Mouse (Mus musculus): Measurements from ENCODE around the gene Pdrg1.

Gene Pdrg1

DNA sequence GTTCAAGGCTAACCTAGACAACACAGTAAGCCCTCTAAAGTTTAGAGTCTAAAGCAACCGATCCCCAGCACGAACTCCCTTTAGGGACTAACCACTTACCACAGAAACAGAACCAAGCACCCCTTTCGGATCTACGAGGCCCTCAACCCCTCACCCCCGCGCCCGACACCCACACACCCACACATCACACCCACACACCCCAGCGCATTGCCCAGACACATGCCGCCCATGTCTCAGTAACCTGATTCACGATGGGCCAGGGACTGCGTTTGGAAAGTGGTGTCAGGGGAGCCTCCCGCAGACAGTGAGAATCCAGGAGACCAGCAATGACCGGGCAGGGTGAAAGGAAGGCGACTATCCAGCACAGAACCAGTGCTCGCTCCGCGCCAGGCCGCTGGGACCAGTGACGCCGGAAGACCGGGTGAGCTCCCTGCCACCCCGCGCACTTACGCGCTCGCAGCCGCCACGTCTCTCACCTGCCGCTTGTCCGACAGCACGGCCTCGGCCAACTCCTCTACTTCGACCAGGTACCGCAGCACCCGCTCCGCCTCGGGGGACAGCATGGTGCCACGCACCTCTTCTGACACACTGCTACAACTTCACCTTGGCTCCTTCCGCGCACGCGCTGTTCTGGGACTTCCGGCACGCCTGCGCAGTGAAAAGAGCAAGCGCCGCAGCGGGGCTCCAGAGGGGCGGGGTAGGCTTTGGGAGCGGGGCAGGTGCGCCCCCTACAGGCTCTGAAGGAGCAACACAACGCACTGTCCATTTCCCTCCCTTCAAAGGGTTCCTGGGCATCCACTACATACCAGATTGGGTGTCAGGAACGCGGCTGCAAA, at the start of gene Pdrg1:
Pdrg1 (minus strand) TSS at position 670 of the 836 bp plus-strand sequence.
- CTCF ChIA-PET, result interaction anchor here (0.6 kb wide), 1 partner anchor 91 kb away, joined by 4 read pairs; no protein-coding TSS in a partner anchor

DNA sequence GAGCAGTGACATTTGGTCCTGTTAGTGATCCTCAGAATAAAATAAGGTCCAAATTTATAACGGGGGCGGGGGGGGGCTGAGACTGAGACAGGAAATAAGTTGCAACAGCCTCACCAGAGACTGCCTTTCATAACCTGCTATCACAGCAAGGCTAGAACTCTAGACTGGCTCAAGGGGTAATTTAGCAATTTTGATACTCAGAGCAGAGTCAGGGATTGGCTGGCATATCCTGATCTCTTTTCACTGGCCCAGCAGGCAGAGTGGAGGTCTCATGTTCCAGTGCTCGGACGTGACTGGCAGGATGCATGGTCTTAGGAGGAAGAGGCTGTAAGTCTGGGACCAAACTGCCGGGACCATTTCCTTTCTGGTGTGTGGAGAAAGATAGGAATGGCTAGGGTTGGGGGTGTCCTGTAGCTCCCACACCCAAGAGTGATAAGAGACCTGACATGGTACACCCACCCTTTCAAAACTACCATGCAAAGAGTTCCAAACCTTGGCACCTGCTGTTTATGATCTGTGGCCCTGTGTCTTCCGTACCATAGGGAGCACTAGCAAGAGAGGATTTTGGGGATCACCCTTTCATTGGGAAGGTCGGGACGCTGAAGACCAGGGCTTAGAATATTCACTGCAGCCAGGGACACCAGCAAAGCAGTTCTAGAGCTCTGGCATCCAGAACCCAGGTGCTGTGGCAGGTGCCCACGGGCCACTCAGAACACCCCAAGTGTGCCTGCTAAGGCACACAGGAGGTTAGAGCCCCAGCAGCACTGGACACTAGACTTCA, 49.2 kb upstream of the Pdrg1 start:
- CTCF ChIA-PET, result interaction anchor here (0.7 kb wide), 1 partner anchor 616 kb away, joined by 19 read pairs; no protein-coding TSS in a partner anchor

- CTCF ChIA-PET, result interaction anchor here (0.7 kb wide), 1 partner anchor 617 kb away, joined by 19 read pairs; no protein-coding TSS in a partner anchor
Measured at GRCm38 (mm10) chr2:153063394-153063793, 48.2 kb upstream of the Pdrg1 start.

- CTCF ChIA-PET, result no interaction called here
Measured at GRCm38 (mm10) chr2:153060216-153060615, 45.0 kb upstream of the Pdrg1 start.

- CTCF ChIA-PET, result no interaction called here
Measured at GRCm38 (mm10) chr2:153058365-153058764, 43.1 kb upstream of the Pdrg1 start.

GRCm38 (mm10) chr2:153055270-153055920, 40.2 kb upstream of the Pdrg1 start:
- CTCF ChIA-PET, result no interaction called here

DNA sequence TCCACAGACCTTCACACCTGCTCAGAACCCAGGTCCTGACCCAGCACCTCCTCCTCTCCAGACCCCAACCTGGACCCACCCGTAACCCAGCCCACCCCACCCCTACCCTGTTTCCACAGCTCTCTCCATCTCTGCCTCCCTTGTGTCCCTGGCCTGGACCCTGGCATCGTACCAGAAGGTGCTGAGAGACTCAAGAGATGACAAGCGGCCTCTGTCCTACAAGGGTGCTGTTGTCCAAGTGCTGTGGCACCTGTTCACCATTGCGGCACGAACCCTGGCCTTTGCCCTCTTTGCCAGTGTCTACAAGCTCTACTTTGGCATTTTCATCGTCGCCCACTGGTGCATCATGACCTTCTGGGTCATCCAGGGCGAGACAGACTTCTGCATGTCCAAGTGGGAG, 38.7 kb upstream of the Pdrg1 start:
- CTCF ChIA-PET, result no interaction called here

DNA sequence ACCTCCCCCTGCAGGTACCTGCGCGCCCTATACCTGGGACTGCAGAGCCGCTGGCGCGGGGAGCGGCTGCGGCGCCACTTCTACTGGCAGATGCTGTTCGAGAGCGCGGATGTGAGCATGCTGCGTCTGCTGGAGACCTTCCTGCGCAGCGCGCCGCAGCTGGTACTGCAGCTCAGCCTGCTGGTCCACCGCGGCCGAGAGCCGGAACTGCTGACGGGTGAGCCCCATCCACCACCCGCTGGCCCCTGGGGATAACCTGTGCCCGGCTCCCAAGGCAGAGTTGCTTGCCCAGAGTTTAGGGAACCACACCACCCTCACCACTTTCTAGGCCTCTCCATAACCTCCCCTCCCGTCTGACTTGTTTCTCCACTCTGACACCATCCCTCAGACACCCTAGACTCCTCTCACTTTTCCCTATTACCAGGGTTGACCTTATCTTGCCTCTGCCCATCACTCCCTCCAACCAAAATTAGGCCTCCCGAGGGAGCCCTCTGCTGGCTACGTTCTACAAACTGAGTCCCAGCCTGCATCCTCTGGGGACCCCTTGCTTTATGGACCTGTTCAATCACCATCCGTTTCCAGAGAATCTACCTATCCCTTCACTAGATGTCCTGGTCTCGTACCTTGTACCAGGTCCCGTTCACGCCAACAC, 37.6 kb upstream of the Pdrg1 start:
- CTCF ChIA-PET, result interaction anchor here (0.5 kb wide), 1 partner anchor 48 kb away, joined by 4 read pairs; no protein-coding TSS in a partner anchor

DNA sequence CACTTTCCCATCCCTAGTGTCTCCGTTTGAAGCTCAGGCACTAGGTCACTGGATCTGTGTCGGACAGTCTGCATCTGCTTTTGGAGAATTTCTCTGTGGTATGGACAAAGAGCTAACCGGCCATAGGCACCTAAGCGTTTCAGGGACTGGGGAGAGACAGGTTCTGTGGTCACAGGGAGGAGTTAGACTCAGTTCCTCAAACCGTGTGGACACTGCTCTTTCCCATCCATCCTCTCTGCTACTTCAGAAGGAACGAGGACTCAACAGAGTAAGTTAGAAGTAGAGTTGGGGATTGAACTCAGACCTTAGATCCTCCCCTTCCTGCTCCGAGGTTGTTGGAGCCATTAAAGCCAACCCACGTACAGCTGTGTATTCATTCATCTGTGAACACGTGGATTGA, 36.3 kb upstream of the Pdrg1 start:
- CTCF ChIA-PET, result no interaction called here

DNA sequence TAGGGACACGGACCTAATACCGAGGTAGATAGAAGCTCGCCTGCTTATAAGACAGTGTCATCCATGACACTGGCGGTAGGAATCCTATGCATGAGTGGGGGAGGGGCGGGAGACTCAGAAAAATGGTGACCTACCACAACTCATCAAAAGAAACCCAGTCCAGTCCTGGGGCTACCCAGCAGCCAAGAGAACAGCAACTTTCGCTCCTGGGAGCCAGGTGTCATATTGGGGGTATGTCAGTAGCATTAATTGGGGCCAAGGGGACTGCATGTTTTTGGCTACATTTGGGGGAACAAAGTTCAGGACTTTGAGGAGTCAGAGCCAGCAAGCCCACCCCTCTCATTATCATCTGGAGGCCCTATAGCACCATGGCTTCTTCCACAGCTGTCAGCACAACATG, 35.9 kb upstream of the Pdrg1 start:
- CTCF ChIA-PET, result no interaction called here

GRCm38 (mm10) chr2:153049997-153050358, 34.8 kb upstream of the Pdrg1 start:
- CTCF ChIA-PET, result interaction anchor here (1.1 kb wide), 1 partner anchor 93 kb away, joined by 3 read pairs; no protein-coding TSS in a partner anchor

GRCm38 (mm10) chr2:153049288-153049996, 34.2 kb upstream of the Pdrg1 start:
- CTCF ChIA-PET, result interaction anchor here (1.1 kb wide), 1 partner anchor 93 kb away, joined by 3 read pairs; no protein-coding TSS in a partner anchor

DNA sequence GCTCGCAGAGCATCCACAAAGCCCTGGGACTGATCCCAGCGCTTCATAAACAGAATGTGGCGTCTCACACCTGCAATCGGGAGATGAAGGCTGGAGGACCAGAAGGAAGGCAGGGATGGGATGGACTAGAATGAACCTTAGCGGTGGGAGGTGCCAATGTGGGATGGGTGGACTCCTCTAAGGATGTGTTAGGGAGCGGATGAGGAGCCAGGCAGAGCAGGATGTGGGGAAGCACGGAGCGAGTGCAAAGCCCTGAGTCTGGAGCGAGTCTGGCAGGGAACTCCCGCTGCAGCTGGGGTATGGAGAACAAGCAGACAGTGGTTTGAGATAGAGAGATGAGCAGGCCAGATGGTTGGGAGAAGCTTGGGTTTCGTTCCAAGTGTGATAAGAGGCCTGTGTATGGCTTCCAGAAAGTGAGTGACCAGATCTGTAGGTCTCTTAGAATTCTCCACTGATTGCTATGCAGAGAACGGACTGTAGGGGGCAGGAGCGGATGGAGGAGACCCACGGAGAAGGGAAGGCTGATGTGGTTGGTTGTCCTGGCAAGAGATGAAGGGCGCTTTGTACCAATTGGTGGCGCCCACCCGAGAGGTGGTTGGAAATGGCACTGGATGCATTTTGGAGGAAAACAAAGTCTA, 32.7 kb upstream of the Pdrg1 start:
- CTCF ChIA-PET, result no interaction called here

- CTCF ChIA-PET, result no interaction called here
Measured at GRCm38 (mm10) chr2:153045884-153046299, 30.7 kb upstream of the Pdrg1 start.

- CTCF ChIA-PET, result no interaction called here
Measured at GRCm38 (mm10) chr2:153043886-153044285, 28.7 kb upstream of the Pdrg1 start.

GRCm38 (mm10) chr2:153036690-153037089, 21.5 kb upstream of the Pdrg1 start:
- CTCF ChIA-PET, result no interaction called here

DNA sequence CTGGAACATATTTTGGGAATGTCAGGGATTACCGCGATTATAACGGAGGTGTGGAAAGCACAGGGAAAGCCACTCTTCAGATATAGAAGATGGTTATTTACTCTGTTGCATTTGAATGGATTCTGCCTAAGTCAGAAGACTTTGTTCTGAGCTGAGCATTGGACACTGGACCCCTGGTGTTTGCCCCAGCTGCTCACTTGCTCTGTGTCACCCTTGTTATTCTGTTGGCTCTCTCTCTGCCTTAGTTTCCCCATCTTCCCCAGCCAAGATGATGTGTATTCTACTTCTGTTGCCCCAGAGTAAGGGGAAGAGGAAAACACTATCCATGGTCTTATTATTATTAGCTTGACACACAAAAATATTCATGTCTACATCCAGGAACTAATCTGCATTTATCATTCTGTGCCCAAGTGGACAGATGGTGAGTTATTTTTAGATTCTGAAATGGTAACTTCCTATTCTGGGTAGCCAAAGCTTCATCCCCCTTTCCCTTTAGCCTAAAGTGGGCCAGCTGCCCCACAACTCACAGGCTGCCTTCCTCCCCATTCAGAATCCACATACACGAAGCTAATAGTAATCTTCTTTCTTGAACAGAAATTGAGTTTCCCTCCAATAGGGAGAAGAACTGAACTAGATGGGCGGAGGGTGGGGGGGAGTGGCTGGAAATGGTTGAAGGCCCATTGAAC, 18.5 kb upstream of the Pdrg1 start:
- CTCF ChIA-PET, result no interaction called here

DNA sequence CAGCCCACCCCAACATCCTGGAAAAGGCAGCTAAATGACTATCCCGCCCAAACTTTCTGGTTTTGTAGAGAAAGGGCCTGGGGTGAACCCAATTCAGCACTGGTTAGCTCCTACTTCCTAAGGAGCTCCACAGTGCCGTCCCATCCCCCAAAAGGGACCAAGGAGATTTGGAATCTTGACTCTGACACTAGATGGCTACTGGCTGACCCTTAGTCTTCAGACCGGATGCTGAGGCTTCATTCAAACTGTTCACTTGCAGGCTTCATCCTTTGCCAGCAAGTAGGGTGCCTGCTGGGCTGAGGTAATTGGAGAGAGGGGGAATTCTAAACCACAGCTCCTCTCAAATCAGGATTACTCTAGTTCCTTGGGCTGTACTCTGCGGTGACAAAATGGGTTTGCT, 17.7 kb upstream of the Pdrg1 start:
- CTCF ChIA-PET, result interaction anchor here (0.5 to 0.6 kb wide), 2 partner anchors 63 to 78 kb away, joined by 5 to 7 read pairs; no protein-coding TSS in a partner anchor

DNA sequence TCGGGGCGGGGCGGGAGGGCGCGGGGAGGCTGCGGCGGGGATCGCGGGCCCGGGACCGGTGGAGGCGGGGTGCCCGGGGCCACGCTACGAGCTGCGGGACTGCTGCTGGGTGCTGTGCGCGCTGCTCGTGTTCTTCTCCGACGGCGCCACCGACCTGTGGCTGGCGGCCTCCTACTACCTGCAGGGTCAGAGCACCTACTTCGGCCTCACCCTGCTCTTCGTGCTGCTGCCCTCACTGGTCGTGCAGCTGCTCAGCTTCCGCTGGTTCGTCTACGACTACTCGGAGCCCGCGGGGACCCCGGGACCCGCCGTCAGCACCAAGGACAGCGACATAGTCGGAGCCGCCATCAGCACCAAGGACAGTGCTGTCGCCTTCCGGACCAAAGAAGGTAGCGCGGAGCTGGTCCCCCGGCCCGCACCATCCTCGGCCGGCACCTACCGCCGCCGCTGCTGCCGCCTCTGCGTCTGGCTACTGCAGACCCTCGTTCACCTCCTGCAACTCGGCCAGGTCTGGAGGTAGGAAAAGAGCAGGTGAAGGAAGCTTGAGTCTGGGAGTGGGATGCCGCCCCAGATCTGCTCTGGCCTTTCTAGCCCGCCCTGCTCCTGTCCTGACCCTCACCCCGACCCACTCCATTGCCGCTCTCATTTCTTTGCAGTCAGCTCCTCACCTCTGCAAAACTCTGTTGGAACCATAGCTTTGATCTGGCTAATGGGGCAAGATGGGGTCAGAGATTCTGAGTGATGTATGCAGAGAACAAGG, 17.0 kb upstream of the Pdrg1 start:
- CTCF ChIA-PET, result interaction anchor here (0.5 to 0.6 kb wide), 2 partner anchors 62 to 77 kb away, joined by 5 to 7 read pairs; no protein-coding TSS in a partner anchor

Measured in spleen, embryonic (tissue).